Mouse (Mus musculus) telencephalon, adult 2 months (tissue): ENCODE measurements around the gene C2cd2l.

ENCODE experiments used
- DNase-seq: peaks from one replicate; pipeline ENCODE4 v3.0.0-alpha.2; 2011; ENCODE audit warnings: low read depth, low spot score

Gene C2cd2l

GRCm38 (mm10) chr9:44267319-44268026, 52.6 kb downstream of the C2cd2l start:
- no peak for DNase-seq

- DNase-seq, result peak; percentile 76
Observed at GRCm38 (mm10) chr9:44266478-44267226, 53.4 kb downstream of the C2cd2l start.

DNA sequence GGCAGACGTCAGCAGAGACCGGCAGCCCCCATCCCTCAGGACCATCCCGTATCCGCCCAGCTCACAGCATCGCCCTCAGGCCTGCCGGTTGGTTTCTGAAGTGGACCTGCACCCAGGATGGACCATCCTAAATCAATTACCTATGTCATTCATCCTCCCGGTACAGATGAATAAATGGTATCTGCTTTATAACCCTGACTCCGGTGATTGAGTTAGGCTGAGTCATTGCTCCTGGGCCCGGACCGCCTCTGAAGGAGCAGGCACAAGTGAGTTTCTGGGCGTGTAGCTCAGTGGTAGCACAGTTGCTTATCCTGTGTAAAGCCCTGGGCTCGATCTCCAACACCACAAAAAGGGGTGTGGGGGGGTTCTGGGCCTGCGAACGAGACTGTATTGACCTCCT, 58.7 kb downstream of the C2cd2l start:
- DNase-seq, result no peak
